Mouse (Mus musculus) thymus, adult 2 months (tissue): ENCODE measurements around the gene Abr. TPM values are rescaled to one million over a fixed set of nuclear protein-coding genes. Genes with fewer than 3 reads are reported as not detected.

Experiments
- DNase-seq: peaks from one replicate; pipeline ENCODE4 v3.0.0; 2021
- H3K27ac ChIP-seq: fragments of 200-500 bp; 2 replicates; pipeline ENCODE4 v1.5.1; 2012; ENCODE audit warnings: low read length, control low read depth; ENCODE audit not compliant: control insufficient read depth, insufficient read depth
- H3K27me3 ChIP-seq: fragments of 200-500 bp; 2 replicates; pipeline ENCODE4 v1.6.1; 2012; ENCODE audit warnings: mild to moderate bottlenecking, low read length, moderate library complexity, mixed read lengths; ENCODE audit not compliant: control insufficient read depth, insufficient read depth
- H3K36me3 ChIP-seq: fragments of 200-500 bp; 2 replicates; pipeline ENCODE4 v1.6.1; 2012; ENCODE audit warnings: mild to moderate bottlenecking, low read length, moderate library complexity; ENCODE audit not compliant: control insufficient read depth, insufficient read depth
- H3K4me1 ChIP-seq: fragments of 200-500 bp; replicated peaks from 2 replicates; pipeline ENCODE4 v1.6.1; 2012; ENCODE audit warnings: low read length; ENCODE audit not compliant: control insufficient read depth, insufficient read depth
- H3K4me3 ChIP-seq: fragments of 200-500 bp; 2 replicates; pipeline ENCODE4 v1.5.1; 2012; ENCODE audit warnings: mild to moderate bottlenecking, low read length, control low read depth, moderate library complexity; ENCODE audit not compliant: control insufficient read depth, insufficient read depth
- CTCF ChIP-seq: fragments of 200-500 bp; IDR thresholded peaks from 2 replicates; pipeline ENCODE4 v1.5.1; 2012; ENCODE audit warnings: mild to moderate bottlenecking, control low read depth, low read length, moderate library complexity, borderline replicate concordance; ENCODE audit not compliant: control insufficient read depth, poor library complexity, insufficient read depth; ENCODE audit errors: extremely low read depth
- POLR2A ChIP-seq: fragments of 200-500 bp; IDR thresholded peaks from 2 replicates; pipeline ENCODE4 v1.6.1; 2012; ENCODE audit warnings: mild to moderate bottlenecking, low read length, control low read depth, moderate library complexity; ENCODE audit not compliant: control insufficient read depth, poor library complexity, insufficient read depth; ENCODE audit errors: extremely low read depth
- WGBS: fragments of 180-500 bp; shearing (Covaris S2); methylation state at CpG from one replicate; pipeline ENCODE4 v1.1.7; 2018; 5-methylcytosine and 5-hydroxymethylcytosine counted together
- polyA plus RNA-seq: library from polyadenylated mRNA; depleted of rRNA; stranded (reverse); fragments of >200 nt; gene quantifications from 2 replicates; pipeline ENCODE4 v1.2.3, GENCODE M21; 2012

The Abr gene
- polyA plus RNA-seq, 1 experiment: 75.0 TPM

- TF ChIP-seq CTCF: no peak
- TF ChIP-seq POLR2A: no peak
- Histone ChIP-seq H3K36me3 (peaks cover 9% of the 10 kb centered on the region; the same call in 1 of the 2 replicates), H3K4me3 (no peak overlapping the region), H3K27ac (no peak overlapping the region), H3K4me1 (no peaks in the 10 kb centered on the region), H3K27me3 (no peaks in the 10 kb centered on the region)
- WGBS: 94% methylated on average over 8 of the region's 8 CpGs
- no peak for DNase-seq
These were observed 154.6 kb downstream of the Abr start for GRCm38 (mm10) chr11:76467487-76468005.

- no peak for DNase-seq
- Histone ChIP-seq H3K27ac (no peak overlapping the region), H3K4me3 (no peak overlapping the region), H3K36me3 (peaks cover 5% of the 10 kb centered on the region; the same call in 1 of the 2 replicates), H3K4me1 (peaks cover 3% of the 10 kb centered on the region), H3K27me3 (no peaks in the 10 kb centered on the region)
- no peak for TF ChIP-seq CTCF
- no peak for TF ChIP-seq POLR2A
- 94% methylated on average over 10 of the region's 10 CpGs for WGBS
These were observed 155.0 kb downstream of the Abr start for GRCm38 (mm10) chr11:76467073-76467472.

- 96% methylated on average over 4 of the region's 4 CpGs for WGBS
- H3K36me3 ChIP-seq: peaks cover 3% of the 10 kb centered on the region; the same call in 1 of the 2 replicates
These were observed 156.2 kb downstream of the Abr start for GRCm38 (mm10) chr11:76465879-76466278.

GRCm38 (mm10) chr11:76461696-76462095 is 160.4 kb downstream of the Abr start:
- Histone ChIP-seq H3K36me3 (no peaks in the 10 kb centered on the region; the same call in 1 of the 2 replicates), H3K27ac (0 out of 2 replicates have a peak overlapping the region, but pooled peaks have one; percentile 39), H3K4me3 (no peak overlapping the region), H3K27me3 (no peaks in the 10 kb centered on the region), H3K4me1 (peaks cover 20% of the 10 kb centered on the region)
- TF ChIP-seq POLR2A (no peak), CTCF (no peak)
- 81% methylated on average over 5 of the region's 5 CpGs for WGBS
- no peak for DNase-seq

More at GRCm38 (mm10) chr11:76465879-76466278, 156.2 kb downstream of the Abr start:
- H3K4me3 ChIP-seq: no peak overlapping the region
- no peak overlapping the region for H3K27ac ChIP-seq
- peaks cover 11% of the 10 kb centered on the region for H3K4me1 ChIP-seq
- H3K27me3 ChIP-seq: no peaks in the 10 kb centered on the region
- TF ChIP-seq POLR2A (no peak), CTCF (no peak)
- DNase-seq: no peak

GRCm38 (mm10) chr11:76461201-76461600 is 160.9 kb downstream of the Abr start:
- 0 out of 2 replicates have a peak overlapping the region, but pooled peaks have one; percentile 39 for H3K27ac ChIP-seq
- H3K4me3 ChIP-seq: no peak overlapping the region
- 85% methylated on average over 6 of the region's 6 CpGs for WGBS
- no peaks in the 10 kb centered on the region for H3K27me3 ChIP-seq
- no peak for TF ChIP-seq POLR2A
- TF ChIP-seq CTCF: no peak
- peaks cover 24% of the 10 kb centered on the region for H3K4me1 ChIP-seq
- peak; percentile 13 for DNase-seq
- no peaks in the 10 kb centered on the region; the same call in 1 of the 2 replicates for H3K36me3 ChIP-seq

GRCm38 (mm10) chr11:76459489-76459888 is 162.6 kb downstream of the Abr start:
- TF ChIP-seq CTCF (no peak), POLR2A (no peak)
- WGBS: 95% methylated on average over 3 of the region's 3 CpGs
- no peak overlapping the region for H3K27ac ChIP-seq
- H3K4me3 ChIP-seq: no peak overlapping the region
- H3K4me1 ChIP-seq: peaks cover 24% of the 10 kb centered on the region
- H3K36me3 ChIP-seq: peaks cover 5% of the 10 kb centered on the region
- H3K27me3 ChIP-seq: no peaks in the 10 kb centered on the region
- DNase-seq: no peak

GRCm38 (mm10) chr11:76458730-76459129 is 163.4 kb downstream of the Abr start:
- no peaks in the 10 kb centered on the region for H3K27me3 ChIP-seq
- peaks cover 24% of the 10 kb centered on the region for H3K4me1 ChIP-seq
- WGBS: 53% methylated on average over 9 of the region's 9 CpGs
- no peak overlapping the region for H3K4me3 ChIP-seq
- H3K27ac ChIP-seq: no peak overlapping the region
- no peak for DNase-seq
- H3K36me3 ChIP-seq: peaks cover 12% of the 10 kb centered on the region
- TF ChIP-seq POLR2A: no peak
- TF ChIP-seq CTCF: no peak
